In genomic region chr1:144406387-144407383, GRCm38 (mm10) we compare ENCODE assay signal across 9 mouse cellular contexts.
DNase-seq lines count a peak whose midpoint lies in the region; ATAC-seq and TF ChIP-seq lines count a peak whose summit lies in the region.
"Had no signal": no experiment of that assay in that cellular context is flagged by ENCODE, and none has a peak within 500 bp of the region (broad histone marks: within the 10 kb centered on the region; RNA-seq: fewer than 3 reads in every experiment).

No protein-coding gene starts in this region.

- DNase-seq in brain, embryonic 18.5 days (ENCODE audit: low read depth, low spot score): peak; percentile 71
- peak; percentile 76 for DNase-seq in forebrain, embryonic 10.5 days (ENCODE audit: extremely low spot score, low spot score)
- DNase-seq in hindbrain, embryonic 10.5 days (ENCODE audit: low spot score): peak; percentile 81
- peak; percentile 71 to 90 for DNase-seq in layer of hippocampus, adult 8-10 months (ENCODE audit: low spot score in 2 of 2)
- DNase-seq in lung, postnatal 0 days (ENCODE audit: low spot score): peak; percentile 66
- DNase-seq in ovary, postnatal 14 days (ENCODE audit: low spot score): peak; percentile 68
- peak; percentile 63 for DNase-seq in thymus, postnatal 0 days (ENCODE audit: low spot score)

- H3K27me3 ChIP-seq in ES-Bruce4 (ENCODE audit: control insufficient read depth, insufficient read depth, low read length, poor library complexity, severe bottlenecking): no peaks in the 10 kb centered on the region
- H3K27me3 ChIP-seq in forebrain, embryonic 10.5 days (ENCODE audit: poor library complexity, severe bottlenecking): no peaks in the 10 kb centered on the region
- H3K27me3 ChIP-seq in hindbrain, embryonic 10.5 days (ENCODE audit: insufficient read depth, poor library complexity, severe bottlenecking): no peaks in the 10 kb centered on the region
- no peaks in the 10 kb centered on the region for H3K27me3 ChIP-seq in lung, postnatal 0 days (replicated peaks; ENCODE audit: insufficient read depth, low read length)
- H3K27me3 ChIP-seq: limb, embryonic 15.5 days had no signal

- 39% methylated on average over 14 of the region's 15 CpGs for WGBS in forebrain, embryonic 10.5 days
- WGBS in hindbrain, embryonic 10.5 days: 38% methylated on average over 15 of the region's 15 CpGs
- WGBS in lung, postnatal 0 days: 31% methylated on average over 14 of the region's 15 CpGs

- no peak overlapping the region for H3K4me2 ChIP-seq in lung, postnatal 0 days (replicated peaks; ENCODE audit: low read depth, low read length)
- H3K4me2 ChIP-seq: limb, embryonic 15.5 days had no signal

- TF ChIP-seq CTCF in ES-Bruce4 (IDR thresholded peaks at IDR 0.05; ENCODE audit: low read depth, low read length): peak; percentile 97
- peak; percentile 90 for TF ChIP-seq CTCF in lung, postnatal 0 days (IDR thresholded peaks at IDR 0.05)

- peak; percentile 37; the same call in 1 of the 2 replicates for ATAC-seq in lung, postnatal 0 days

- no peak for TF ChIP-seq POLR2A in ES-Bruce4 (IDR thresholded peaks at IDR 0.05; ENCODE audit: insufficient read depth, low read length)

- H3K9ac ChIP-seq in ES-Bruce4 (ENCODE audit: low read depth, poor library complexity, severe bottlenecking): no peak overlapping the region
- no peak overlapping the region for H3K9ac ChIP-seq in lung, postnatal 0 days (replicated peaks; ENCODE audit: low read depth)
- H3K9ac ChIP-seq: limb, embryonic 15.5 days had no signal

- no peak for TF ChIP-seq EP300 in ES-Bruce4 (IDR thresholded peaks at IDR 0.05; ENCODE audit: insufficient read depth, low read depth, low read length)
- no peak for TF ChIP-seq EP300 in lung, postnatal 0 days (IDR thresholded peaks at IDR 0.05)

- H3K4me3 ChIP-seq in ES-Bruce4 (ENCODE audit: low read depth, low read length): no peak overlapping the region
- H3K4me3 ChIP-seq in forebrain, embryonic 10.5 days: no peak overlapping the region
- H3K4me3 ChIP-seq in hindbrain, embryonic 10.5 days: no peak overlapping the region
- H3K4me3 ChIP-seq in lung, postnatal 0 days (ENCODE audit: low read depth, low read length): no peak overlapping the region
- H3K4me3 ChIP-seq: limb, embryonic 15.5 days had no signal

- no peaks in the 10 kb centered on the region for H3K9me3 ChIP-seq in ES-Bruce4 (replicated peaks; ENCODE audit: control insufficient read depth, insufficient read depth, low read length, poor library complexity, severe bottlenecking)
- no peaks in the 10 kb centered on the region for H3K9me3 ChIP-seq in forebrain, embryonic 10.5 days
- no peaks in the 10 kb centered on the region for H3K9me3 ChIP-seq in hindbrain, embryonic 10.5 days
- H3K9me3 ChIP-seq in lung, postnatal 0 days (ENCODE audit: low read length): no peaks in the 10 kb centered on the region
- H3K9me3 ChIP-seq: limb, embryonic 15.5 days had no signal

- H3K27ac ChIP-seq in ES-Bruce4 (ENCODE audit: insufficient read depth, low read length): no peak overlapping the region
- no peak overlapping the region for H3K27ac ChIP-seq in forebrain, embryonic 10.5 days
- no peak overlapping the region for H3K27ac ChIP-seq in hindbrain, embryonic 10.5 days
- no peak overlapping the region for H3K27ac ChIP-seq in lung, postnatal 0 days (ENCODE audit: low read length)
- H3K27ac ChIP-seq: limb, embryonic 15.5 days had no signal

- no peaks in the 10 kb centered on the region for H3K36me3 ChIP-seq in ES-Bruce4 (ENCODE audit: control insufficient read depth, insufficient read depth, low read length, poor library complexity, severe bottlenecking)
- no peaks in the 10 kb centered on the region for H3K36me3 ChIP-seq in forebrain, embryonic 10.5 days (replicated peaks)
- no peaks in the 10 kb centered on the region for H3K36me3 ChIP-seq in hindbrain, embryonic 10.5 days
- no peaks in the 10 kb centered on the region for H3K36me3 ChIP-seq in lung, postnatal 0 days (ENCODE audit: insufficient read depth, low read length)
- H3K36me3 ChIP-seq: limb, embryonic 15.5 days had no signal

- H3K4me1 ChIP-seq in ES-Bruce4 (ENCODE audit: control insufficient read depth, insufficient read depth, low read length): no peaks in the 10 kb centered on the region
- no peaks in the 10 kb centered on the region for H3K4me1 ChIP-seq in forebrain, embryonic 10.5 days
- no peaks in the 10 kb centered on the region for H3K4me1 ChIP-seq in hindbrain, embryonic 10.5 days (replicated peaks)
- no peaks in the 10 kb centered on the region for H3K4me1 ChIP-seq in lung, postnatal 0 days (ENCODE audit: insufficient read depth, low read depth, low read length)
- H3K4me1 ChIP-seq: limb, embryonic 15.5 days had no signal
